ENCODE assay signal across 20 mouse cellular contexts in the genomic region with DNA sequence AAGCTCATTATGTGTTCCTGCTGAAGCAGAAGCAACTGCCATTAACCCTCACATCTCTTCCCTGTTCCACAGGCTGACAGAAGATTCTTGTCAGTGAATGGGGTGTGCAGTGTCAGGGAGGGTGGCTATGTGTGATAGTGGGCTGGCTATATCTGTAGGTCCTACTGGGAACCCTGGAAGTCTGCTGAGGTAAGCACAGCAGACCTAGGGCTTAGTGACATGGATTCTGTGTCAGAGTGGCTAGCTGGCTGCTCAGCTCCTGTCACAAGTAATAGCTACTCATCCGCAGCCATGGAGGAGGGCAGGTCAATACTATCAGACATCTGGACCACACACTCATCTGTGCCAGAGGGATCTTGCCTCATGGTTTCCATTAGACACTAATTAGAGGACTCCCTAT.
DNase-seq lines count a peak whose midpoint lies in the region; ATAC-seq lines count a peak whose summit lies in the region.
"Had no signal": no experiment of that assay in that cellular context is flagged by ENCODE, and none has a peak within 500 bp of the region (broad histone marks: within the 10 kb centered on the region; RNA-seq: fewer than 3 reads in every experiment).

No protein-coding gene starts in this region.

- H3K4me2 ChIP-seq in hindbrain, embryonic 11.5 days (replicated peaks; ENCODE audit: low read depth, low read length), result no peak overlapping the region
- no peak overlapping the region for H3K4me2 ChIP-seq in hindbrain, embryonic 14.5 days (replicated peaks)
- no peak overlapping the region for H3K4me2 ChIP-seq in forebrain, embryonic 14.5 days (ENCODE audit: low read length)
- H3K4me2 ChIP-seq: liver, embryonic 15.5 days; midbrain, embryonic 11.5 days had no signal

- no peak overlapping the region for H3K9ac ChIP-seq in hindbrain, embryonic 11.5 days (ENCODE audit: low read depth, low read length)
- no peak overlapping the region for H3K9ac ChIP-seq in hindbrain, embryonic 14.5 days
- H3K9ac ChIP-seq in forebrain, embryonic 14.5 days (ENCODE audit: low read length), result no peak overlapping the region
- H3K9ac ChIP-seq: liver, embryonic 15.5 days had no signal

- H3K4me1 ChIP-seq in hindbrain, embryonic 11.5 days (replicated peaks; ENCODE audit: control insufficient read depth, insufficient read depth, low read length), result peaks cover 7% of the 10 kb centered on the region
- peaks cover 19% of the 10 kb centered on the region; the same call in 1 of the 2 replicates for H3K4me1 ChIP-seq in hindbrain, embryonic 14.5 days (replicated peaks; ENCODE audit: control insufficient read depth, insufficient read depth, low read length)
- peaks cover 14% of the 10 kb centered on the region; the same call in 1 of the 2 replicates for H3K4me1 ChIP-seq in forebrain, embryonic 14.5 days (ENCODE audit: control insufficient read depth, insufficient read depth, low read length)
- H3K4me1 ChIP-seq: liver, embryonic 15.5 days had no signal

- H3K4me3 ChIP-seq in hindbrain, embryonic 11.5 days (ENCODE audit: low read depth, low read length), result no peak overlapping the region
- no peak overlapping the region for H3K4me3 ChIP-seq in hindbrain, embryonic 14.5 days (replicated peaks; ENCODE audit: low read length)
- H3K4me3 ChIP-seq in forebrain, embryonic 14.5 days (ENCODE audit: low read depth, low read length), result no peak overlapping the region
- H3K4me3 ChIP-seq: heart, embryonic 10.5 days; limb, embryonic 10.5 days; liver, embryonic 15.5 days had no signal

- H3K9me3 ChIP-seq in hindbrain, embryonic 11.5 days (ENCODE audit: control insufficient read depth, low read length), result no peaks in the 10 kb centered on the region
- H3K9me3 ChIP-seq in hindbrain, embryonic 14.5 days (ENCODE audit: control insufficient read depth, low read length), result no peaks in the 10 kb centered on the region
- no peaks in the 10 kb centered on the region for H3K9me3 ChIP-seq in forebrain, embryonic 14.5 days (replicated peaks; ENCODE audit: control insufficient read depth, low read length)
- H3K9me3 ChIP-seq: heart, embryonic 10.5 days; limb, embryonic 10.5 days; liver, embryonic 15.5 days had no signal

- H3K27me3 ChIP-seq in hindbrain, embryonic 11.5 days (ENCODE audit: control insufficient read depth, insufficient read depth, low read length), result no peaks in the 10 kb centered on the region
- no peaks in the 10 kb centered on the region for H3K27me3 ChIP-seq in hindbrain, embryonic 14.5 days (ENCODE audit: control insufficient read depth, insufficient read depth, low read length)
- no peaks in the 10 kb centered on the region for H3K27me3 ChIP-seq in forebrain, embryonic 14.5 days (replicated peaks; ENCODE audit: control insufficient read depth, insufficient read depth, low read length)
- H3K27me3 ChIP-seq: liver, embryonic 15.5 days had no signal

- H3K27ac ChIP-seq in hindbrain, embryonic 11.5 days (ENCODE audit: low read depth, low read length), result 0 out of 2 replicates have a peak overlapping the region, but pooled peaks have one; percentile 24
- no peak overlapping the region for H3K27ac ChIP-seq in hindbrain, embryonic 14.5 days
- no peak overlapping the region for H3K27ac ChIP-seq in forebrain, embryonic 14.5 days (ENCODE audit: low read depth, low read length)
- H3K27ac ChIP-seq: heart, embryonic 10.5 days; kidney, postnatal 0 days; limb, embryonic 10.5 days; liver, embryonic 15.5 days had no signal

- no peak for ATAC-seq in hindbrain, embryonic 11.5 days (ENCODE audit: low FRiP score)
- no peak for ATAC-seq in hindbrain, embryonic 14.5 days (ENCODE audit: low FRiP score)
- peak; percentile 24; the same call in 1 of the 2 replicates for ATAC-seq in forebrain, embryonic 14.5 days
- ATAC-seq in frontal cortex, adult (ENCODE audit: low TSS enrichment), result no peak
- ATAC-seq: lung, postnatal 0 days had no signal

- H3K36me3 ChIP-seq in hindbrain, embryonic 11.5 days (ENCODE audit: control insufficient read depth, insufficient read depth, low read length), result no peaks in the 10 kb centered on the region
- no peaks in the 10 kb centered on the region for H3K36me3 ChIP-seq in hindbrain, embryonic 14.5 days (replicated peaks; ENCODE audit: control insufficient read depth, insufficient read depth)
- H3K36me3 ChIP-seq in forebrain, embryonic 14.5 days (ENCODE audit: control insufficient read depth, insufficient read depth, low read length), result no peaks in the 10 kb centered on the region
- H3K36me3 ChIP-seq: heart, embryonic 10.5 days; liver, embryonic 15.5 days had no signal

- peak; percentile 23 for DNase-seq in embryo, embryonic 10 days (ENCODE audit: low spot score)
- no peak for DNase-seq in embryo, embryonic 11 days
- no peak for DNase-seq in hindbrain, embryonic 11.5 days (ENCODE audit: low spot score)
- no peak for DNase-seq in hindbrain, embryonic 14.5 days (ENCODE audit: low spot score)
- DNase-seq in MN1 (ENCODE audit: low spot score), result peak; percentile 34
- no peak for DNase-seq in forebrain, embryonic 14.5 days (ENCODE audit: low spot score)
- DNase-seq in spleen, postnatal 14 days (ENCODE audit: low spot score in 2 of 2), result no peak
- DNase-seq: adrenal gland, postnatal 25 days; cerebellum, adult 8-10 months; kidney, adult 2 months; liver; right cerebral cortex, postnatal 14 days; thymus, postnatal 14 days had no signal

- WGBS in hindbrain, embryonic 11.5 days, result 65% methylated on average over 1 of the region's 1 CpGs
- WGBS in hindbrain, embryonic 14.5 days, result 80% methylated on average over 1 of the region's 1 CpGs
- 60% methylated on average over 1 of the region's 1 CpGs for WGBS in forebrain, embryonic 14.5 days

Comparison
In these comparisons a context has a peak if more than half of its experiments do, and no peak if none do; other contexts are left out.
1. DNase-seq: peak in embryo, embryonic 10 days (single experiment) and MN1 (single experiment); none in embryo, embryonic 11 days (single experiment), hindbrain, embryonic 11.5 days (single experiment), hindbrain, embryonic 14.5 days (single experiment), forebrain, embryonic 14.5 days (single experiment) and spleen, postnatal 14 days (0 of 2).